Mouse (Mus musculus) liver, embryonic 13.5 days (tissue): ENCODE measurements at regions not wholly inside any gene's neighbourhood (a gene's known extent, or its start where the extent isn't known, plus 50 kb on each side); places are given as distances from the start of the nearest gene placed in this dataset.

Experiments
- ATAC-seq: fragments of 200-750 bp; cut with Nextera tagmentation; 2 replicates; pipeline ENCODE4 v1.8.0; 2017; ENCODE audit warnings: low read depth, mild to moderate bottlenecking, moderate number of reproducible peaks, moderate library complexity
- DNase-seq: peaks from one replicate; pipeline ENCODE4 v3.0.0; 2022
- H3K27ac ChIP-seq: fragments of 300-500 bp; sonication (generic); 2 replicates; pipeline ENCODE4 v1.5.1; 2015; ENCODE audit warnings: moderate library complexity, mild to moderate bottlenecking, inconsistent platforms
- H3K27me3 ChIP-seq: fragments of 300-500 bp; sonication (generic); 2 replicates; pipeline ENCODE4 v1.6.1; 2015; ENCODE audit warnings: mild to moderate bottlenecking, inconsistent platforms
- H3K36me3 ChIP-seq: fragments of 300-500 bp; sonication (generic); 2 replicates; pipeline ENCODE4 v1.6.1; 2015; ENCODE audit warnings: mild to moderate bottlenecking, inconsistent platforms
- H3K4me1 ChIP-seq: fragments of 300-500 bp; sonication (generic); replicated peaks from 2 replicates; pipeline ENCODE4 v1.6.1; 2015; ENCODE audit warnings: inconsistent platforms
- H3K4me2 ChIP-seq: fragments of 300-500 bp; sonication (generic); 2 replicates; pipeline ENCODE4 v1.6.1; 2015; ENCODE audit warnings: inconsistent platforms, mild to moderate bottlenecking, moderate library complexity
- H3K4me3 ChIP-seq: fragments of 300-500 bp; sonication (generic); replicated peaks from 2 replicates; pipeline ENCODE4 v1.5.1; 2015; ENCODE audit warnings: mild to moderate bottlenecking, inconsistent platforms
- H3K9ac ChIP-seq: fragments of 300-500 bp; sonication (generic); 2 replicates; pipeline ENCODE4 v1.6.1; 2015; ENCODE audit warnings: mild to moderate bottlenecking, inconsistent platforms
- H3K9me3 ChIP-seq: fragments of 300-500 bp; sonication (generic); replicated peaks from 2 replicates; pipeline ENCODE4 v1.6.1; 2016; ENCODE audit warnings: inconsistent platforms
- WGBS: fragments of 180-500 bp; shearing (Covaris S2); methylation state at CpG from one replicate; pipeline ENCODE4 v1.1.7; 2015; ENCODE audit not compliant: insufficient replicate concordance; 5-methylcytosine and 5-hydroxymethylcytosine counted together

DNA sequence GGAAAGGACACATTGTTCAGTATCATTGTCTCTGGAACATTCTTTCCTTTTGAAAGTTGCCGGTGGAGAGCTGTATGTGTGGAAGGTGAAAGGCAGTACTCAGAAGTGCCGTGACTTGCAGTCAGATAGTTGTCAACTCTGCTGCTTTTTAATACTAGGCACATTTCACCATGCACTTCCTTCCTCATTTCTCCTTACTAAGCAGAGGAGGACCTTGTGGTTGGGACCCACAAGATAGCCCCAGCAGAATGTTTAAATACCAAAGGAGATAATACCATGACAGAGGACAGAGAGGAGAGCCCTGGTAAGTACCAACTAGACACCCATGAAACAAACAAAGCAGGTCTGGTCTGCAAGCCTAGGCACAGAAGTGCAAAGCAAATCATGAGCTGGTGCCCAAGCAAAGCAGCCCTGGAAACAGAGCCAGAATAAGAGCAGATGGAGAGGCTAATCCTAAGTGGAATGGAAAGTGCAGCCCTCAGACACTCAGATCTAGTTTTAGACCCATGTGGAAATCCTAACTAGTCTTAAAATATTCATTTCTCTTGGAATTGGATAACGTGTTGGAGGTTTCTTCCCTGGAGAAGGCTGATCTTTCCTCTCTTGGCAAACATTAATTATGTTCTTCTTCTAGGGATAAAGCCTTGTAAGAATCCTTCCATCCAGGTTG lies 341.4 kb downstream of the Insc start:
- no peak overlapping the region for H3K4me3 ChIP-seq
- H3K27ac ChIP-seq, result no peak overlapping the region
- no peaks in the 10 kb centered on the region for H3K4me1 ChIP-seq
- no peaks in the 10 kb centered on the region for H3K9me3 ChIP-seq
- DNase-seq (no peak), ATAC-seq (no peak)
- H3K36me3 ChIP-seq, result no peaks in the 10 kb centered on the region
- H3K4me2 ChIP-seq, result no peak overlapping the region
- WGBS, result 14% methylated on average over 3 of the region's 3 CpGs
- H3K27me3 ChIP-seq, result no peaks in the 10 kb centered on the region
- H3K9ac ChIP-seq, result no peak overlapping the region

DNA sequence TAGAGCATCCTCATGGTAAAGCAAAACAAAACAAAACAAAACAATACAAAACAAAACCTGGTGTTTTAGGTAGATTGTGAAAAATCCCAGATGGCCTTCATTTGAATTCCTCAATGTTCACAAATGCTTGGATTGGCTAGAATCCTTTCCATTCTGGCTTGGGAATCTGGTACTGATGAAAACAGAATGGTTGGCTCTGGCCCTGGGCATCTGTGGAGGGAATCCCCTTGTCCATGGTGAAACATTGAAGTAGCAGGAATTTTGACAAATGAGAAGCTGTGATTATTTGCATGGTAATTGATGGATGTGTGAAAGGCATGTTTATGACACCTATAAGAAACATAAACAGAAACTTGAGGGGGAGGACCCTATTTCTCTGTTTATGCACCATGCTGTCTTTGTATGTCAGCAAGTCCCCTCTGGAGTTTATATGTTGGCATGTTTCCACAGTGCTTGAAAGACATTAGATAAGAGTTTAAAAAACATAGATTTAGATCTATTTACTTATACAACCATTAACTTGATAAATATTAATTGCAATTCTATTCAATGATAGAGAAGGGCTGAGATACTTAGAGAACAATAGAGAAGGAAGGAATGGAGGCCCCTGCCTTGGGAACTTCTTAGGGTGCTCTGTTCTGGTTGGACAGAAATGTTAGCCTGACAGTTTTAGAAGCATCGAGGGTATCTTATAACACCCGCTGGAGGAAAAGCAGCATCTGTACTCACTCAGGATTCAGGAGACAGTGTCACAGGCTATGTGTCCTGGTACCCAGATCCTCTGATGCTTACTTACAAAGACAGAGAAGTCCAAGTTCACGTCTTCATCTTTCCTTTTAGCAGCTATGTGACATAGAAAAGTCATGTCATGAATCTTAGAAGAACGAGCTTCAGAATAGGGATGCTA lies 343.3 kb downstream of the Insc start:
- 66% methylated on average over 4 of the region's 4 CpGs for WGBS
- Histone ChIP-seq H3K4me2 (no peak overlapping the region), H3K36me3 (no peaks in the 10 kb centered on the region), H3K4me1 (no peaks in the 10 kb centered on the region), H3K27me3 (no peaks in the 10 kb centered on the region), H3K4me3 (no peak overlapping the region), H3K27ac (no peak overlapping the region), H3K9me3 (no peaks in the 10 kb centered on the region), H3K9ac (no peak overlapping the region)
- no peak for ATAC-seq
- DNase-seq, result no peak

DNA sequence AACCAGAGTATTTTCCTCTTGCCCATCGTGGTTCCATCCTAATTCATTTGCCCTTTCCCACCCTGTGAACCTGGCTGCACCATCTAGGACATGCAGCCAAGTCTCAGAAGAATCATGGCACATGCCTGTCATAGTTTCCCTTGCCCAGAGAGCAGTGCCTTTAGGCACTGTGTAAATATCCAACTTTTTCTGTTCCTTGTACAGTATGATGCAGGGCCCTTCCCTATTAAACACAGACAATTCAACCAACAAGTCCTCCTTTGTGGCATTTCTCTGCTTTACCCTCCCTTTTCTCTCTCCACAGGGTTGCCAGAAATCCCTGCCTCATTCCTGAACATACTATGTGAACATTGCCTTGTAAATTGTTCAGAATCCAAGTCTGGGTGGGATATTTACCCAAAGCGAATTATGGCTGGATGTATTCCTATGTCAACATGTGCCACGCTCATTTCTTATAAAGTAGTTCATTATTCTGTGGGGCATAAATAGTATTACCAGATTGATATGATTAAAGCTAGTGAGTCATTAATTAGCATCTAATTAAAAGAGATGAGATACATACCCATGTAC lies 349.1 kb downstream of the Insc start:
- no peak for DNase-seq
- Histone ChIP-seq H3K4me1 (no peaks in the 10 kb centered on the region), H3K9ac (no peak overlapping the region), H3K27ac (no peak overlapping the region), H3K4me2 (no peak overlapping the region), H3K4me3 (no peak overlapping the region), H3K36me3 (no peaks in the 10 kb centered on the region), H3K9me3 (no peaks in the 10 kb centered on the region), H3K27me3 (no peaks in the 10 kb centered on the region)
- no peak for ATAC-seq
- 50% methylated on average over 3 of the region's 3 CpGs for WGBS

DNA sequence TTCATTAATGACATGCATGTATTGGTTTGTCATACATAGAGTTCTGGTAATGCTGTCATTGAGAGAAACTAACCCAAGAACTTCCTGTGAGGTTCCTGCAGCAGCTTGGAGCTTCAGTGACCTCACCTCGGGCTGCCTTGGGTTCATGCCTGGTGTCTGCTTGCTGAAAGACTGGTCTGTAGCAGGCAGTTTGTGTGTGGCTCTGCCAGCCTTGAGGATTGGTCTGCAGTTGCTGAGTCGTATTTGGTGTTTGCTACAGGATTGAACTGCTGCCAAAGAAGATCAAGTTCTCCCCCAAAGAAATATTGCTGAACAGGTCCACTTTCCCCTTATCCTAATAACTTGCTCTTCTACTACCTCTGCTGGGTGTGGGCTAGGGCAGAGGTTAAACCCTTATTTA lies 362.5 kb downstream of the Insc start:
- Histone ChIP-seq H3K36me3 (no peaks in the 10 kb centered on the region), H3K4me1 (no peaks in the 10 kb centered on the region), H3K4me3 (no peak overlapping the region), H3K4me2 (no peak overlapping the region), H3K27me3 (no peaks in the 10 kb centered on the region), H3K9ac (no peak overlapping the region), H3K9me3 (no peaks in the 10 kb centered on the region), H3K27ac (no peak overlapping the region)
- no peak for ATAC-seq
- DNase-seq, result no peak
- 33% methylated on average over 2 of the region's 2 CpGs for WGBS

DNA sequence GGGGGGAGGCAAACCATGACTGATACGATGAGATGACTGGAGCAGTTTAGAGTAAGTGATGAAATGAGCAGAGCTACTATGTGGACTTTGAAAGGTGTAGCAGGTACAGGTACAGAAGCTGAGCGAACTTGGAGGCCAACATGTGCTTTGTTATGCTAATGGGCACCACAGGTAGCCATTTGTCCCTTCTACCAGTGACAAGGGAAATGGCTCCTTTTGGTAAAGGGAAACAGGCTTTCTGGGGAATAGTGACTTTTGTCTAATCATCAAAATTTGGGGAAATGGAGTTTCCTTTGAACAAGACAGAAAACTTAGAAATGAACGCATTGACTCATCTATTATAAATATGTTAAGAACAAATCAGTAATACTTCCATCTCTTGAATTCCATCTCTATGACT lies 368.8 kb downstream of the Insc start:
- no peaks in the 10 kb centered on the region for H3K4me1 ChIP-seq
- no peak overlapping the region for H3K27ac ChIP-seq
- H3K4me3 ChIP-seq, result no peak overlapping the region
- WGBS, result 46% methylated on average over 3 of the region's 3 CpGs
- DNase-seq, result no peak
- no peaks in the 10 kb centered on the region for H3K36me3 ChIP-seq
- no peak for ATAC-seq
- no peak overlapping the region for H3K4me2 ChIP-seq
- H3K9me3 ChIP-seq, result no peaks in the 10 kb centered on the region
- no peak overlapping the region for H3K9ac ChIP-seq
- H3K27me3 ChIP-seq, result no peaks in the 10 kb centered on the region

DNA sequence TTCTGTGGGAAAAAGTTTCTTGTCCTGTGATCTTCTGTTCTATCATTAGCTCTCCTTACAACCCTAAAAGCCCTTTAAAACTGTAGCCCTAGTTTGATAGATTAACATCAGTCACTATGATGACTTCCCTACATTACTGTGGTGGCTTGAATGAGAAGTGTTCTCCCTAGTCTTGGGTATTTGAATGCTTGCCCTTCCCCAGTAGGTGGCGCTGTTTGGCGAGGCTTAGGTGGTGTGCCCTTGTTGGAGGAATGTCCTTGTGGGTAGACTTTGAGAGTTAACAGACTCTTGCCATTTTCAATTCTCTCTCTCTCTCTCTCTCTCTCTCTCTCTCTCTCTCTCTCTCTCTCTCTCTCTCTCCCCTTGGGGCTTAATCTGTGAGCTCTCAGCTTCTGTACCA lies 379.8 kb downstream of the Insc start:
- Histone ChIP-seq H3K27ac (no peak overlapping the region), H3K9me3 (no peaks in the 10 kb centered on the region), H3K9ac (no peak overlapping the region), H3K4me2 (no peak overlapping the region), H3K4me1 (no peaks in the 10 kb centered on the region), H3K4me3 (no peak overlapping the region), H3K36me3 (no peaks in the 10 kb centered on the region), H3K27me3 (no peaks in the 10 kb centered on the region)
- DNase-seq (no peak), ATAC-seq (no peak)
- 44% methylated on average over 2 of the region's 2 CpGs for WGBS

DNA sequence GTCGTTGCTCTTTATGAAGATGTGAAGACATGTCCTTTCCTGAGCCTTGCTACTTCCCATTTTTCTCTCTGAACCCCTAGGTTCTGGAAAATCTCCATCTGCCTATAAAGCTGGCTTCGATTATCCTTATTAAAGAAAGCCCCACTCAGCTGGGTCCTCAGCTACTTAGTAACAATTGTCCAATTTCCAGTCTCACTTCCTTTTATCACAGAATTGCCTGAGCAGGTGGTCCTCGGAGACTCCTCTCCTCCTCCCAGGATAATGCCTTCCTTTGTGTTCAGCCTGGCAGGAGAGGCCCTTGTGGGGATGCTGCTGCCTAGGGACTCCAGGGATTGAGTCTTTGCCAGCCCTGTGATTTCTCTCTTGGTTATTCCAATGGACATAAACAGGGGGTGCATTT lies 385.5 kb downstream of the Insc start:
- Histone ChIP-seq H3K4me1 (no peaks in the 10 kb centered on the region), H3K27me3 (no peaks in the 10 kb centered on the region), H3K9ac (no peak overlapping the region), H3K36me3 (no peaks in the 10 kb centered on the region), H3K27ac (no peak overlapping the region), H3K9me3 (no peaks in the 10 kb centered on the region), H3K4me2 (no peak overlapping the region), H3K4me3 (no peak overlapping the region)
- DNase-seq (no peak), ATAC-seq (no peak)
- WGBS, result 32% methylated on average over 3 of the region's 3 CpGs

DNA sequence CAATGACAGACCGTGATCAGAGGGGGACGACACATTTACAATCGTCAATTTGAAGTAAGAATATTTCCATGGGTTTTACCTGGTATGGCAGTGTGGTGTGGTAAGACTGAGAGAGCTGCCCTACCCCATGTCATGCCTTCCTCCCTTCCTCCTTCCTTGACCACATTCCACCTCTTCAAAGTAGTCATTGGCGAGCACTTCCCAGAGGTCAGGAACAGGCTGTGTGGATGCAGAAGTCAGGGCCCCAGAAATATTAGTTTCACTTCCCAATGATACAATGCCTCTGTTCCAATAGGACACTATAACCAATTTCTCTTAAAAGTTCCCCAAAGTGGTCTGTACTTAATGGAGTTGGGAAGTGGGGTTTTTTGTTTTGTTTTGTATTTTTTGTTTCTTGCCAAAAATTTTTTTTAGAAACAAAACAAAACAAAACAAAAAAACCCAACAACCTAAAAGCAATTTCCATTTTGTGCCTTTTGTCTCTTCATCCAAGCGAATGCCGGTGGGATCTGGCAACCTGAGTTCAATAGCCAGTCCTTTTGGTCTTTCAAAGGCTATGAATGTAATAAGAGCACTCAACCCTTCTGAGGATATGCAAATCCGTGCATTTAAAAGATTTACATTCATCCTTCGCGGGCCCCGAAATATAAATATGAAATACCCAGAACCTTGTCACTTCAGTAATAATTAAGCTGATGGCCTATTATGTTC lies 387.9 kb downstream of the Insc start:
- DNase-seq (no peak), ATAC-seq (no peak)
- WGBS, result 74% methylated on average over 10 of the region's 10 CpGs
- Histone ChIP-seq H3K9me3 (no peaks in the 10 kb centered on the region), H3K27me3 (no peaks in the 10 kb centered on the region), H3K4me2 (no peak overlapping the region), H3K9ac (no peak overlapping the region), H3K4me1 (no peaks in the 10 kb centered on the region), H3K27ac (no peak overlapping the region), H3K36me3 (no peaks in the 10 kb centered on the region), H3K4me3 (no peak overlapping the region)

DNA sequence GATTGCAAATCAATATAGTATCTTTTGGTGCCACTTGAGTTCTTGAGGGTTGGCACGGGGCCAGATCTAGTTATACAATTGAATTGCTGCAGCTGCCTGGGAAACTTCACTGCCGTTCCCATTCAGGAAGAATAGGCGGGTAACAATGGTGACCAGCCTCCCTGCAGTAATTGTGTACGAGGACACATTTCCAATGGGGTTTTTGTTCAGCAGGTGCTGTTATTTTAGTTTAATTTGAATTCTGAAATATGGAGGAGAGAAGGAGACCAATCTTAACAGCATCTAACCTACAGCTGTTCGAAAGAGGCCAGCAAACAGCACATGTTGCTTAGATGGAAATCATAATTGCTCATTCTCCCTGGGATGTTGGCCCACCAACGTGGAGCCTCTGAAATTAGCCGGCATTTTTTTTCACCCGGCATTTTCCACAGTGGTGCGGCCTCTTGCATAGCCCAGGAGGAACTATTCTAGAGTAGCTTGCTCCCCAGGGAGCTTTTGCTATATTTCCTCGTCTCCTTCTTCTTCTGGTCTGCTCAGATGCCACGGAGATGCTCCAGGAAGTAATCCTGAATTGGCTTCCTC lies 388.6 kb downstream of the Insc start:
- H3K27me3 ChIP-seq, result no peaks in the 10 kb centered on the region
- H3K4me2 ChIP-seq, result no peak overlapping the region
- no peak for DNase-seq
- ATAC-seq, result no peak
- no peaks in the 10 kb centered on the region for H3K9me3 ChIP-seq
- H3K4me3 ChIP-seq, result no peak overlapping the region
- no peaks in the 10 kb centered on the region for H3K36me3 ChIP-seq
- no peaks in the 10 kb centered on the region for H3K4me1 ChIP-seq
- no peak overlapping the region for H3K27ac ChIP-seq
- WGBS, result 51% methylated on average over 11 of the region's 11 CpGs
- no peak overlapping the region for H3K9ac ChIP-seq

DNA sequence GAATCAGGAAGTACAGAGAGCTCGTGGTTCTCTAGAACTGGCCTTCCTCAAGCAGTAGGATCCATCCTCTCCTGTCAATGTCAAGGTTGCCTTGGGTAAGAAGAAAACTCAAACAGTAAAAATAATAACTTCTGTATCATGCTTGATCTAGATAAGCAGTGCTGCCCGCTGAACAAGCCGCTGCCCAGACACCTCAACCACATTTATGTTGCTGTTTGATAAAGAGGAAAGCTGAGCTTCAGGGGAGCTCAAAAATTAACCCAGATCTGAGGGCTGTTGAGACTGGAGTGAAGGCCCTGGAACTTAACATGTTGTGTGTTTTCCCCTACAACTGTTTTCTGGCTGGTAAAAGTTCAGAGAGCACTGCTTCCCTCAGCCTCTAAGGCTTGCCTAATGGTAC lies 389.1 kb downstream of the Insc start:
- Histone ChIP-seq H3K9me3 (no peaks in the 10 kb centered on the region), H3K4me1 (no peaks in the 10 kb centered on the region), H3K9ac (no peak overlapping the region), H3K4me2 (no peak overlapping the region), H3K36me3 (no peaks in the 10 kb centered on the region), H3K27me3 (no peaks in the 10 kb centered on the region), H3K4me3 (no peak overlapping the region), H3K27ac (no peak overlapping the region)
- ATAC-seq, result no peak
- no peak for DNase-seq
- WGBS, result 17% methylated on average over 3 of the region's 3 CpGs

DNA sequence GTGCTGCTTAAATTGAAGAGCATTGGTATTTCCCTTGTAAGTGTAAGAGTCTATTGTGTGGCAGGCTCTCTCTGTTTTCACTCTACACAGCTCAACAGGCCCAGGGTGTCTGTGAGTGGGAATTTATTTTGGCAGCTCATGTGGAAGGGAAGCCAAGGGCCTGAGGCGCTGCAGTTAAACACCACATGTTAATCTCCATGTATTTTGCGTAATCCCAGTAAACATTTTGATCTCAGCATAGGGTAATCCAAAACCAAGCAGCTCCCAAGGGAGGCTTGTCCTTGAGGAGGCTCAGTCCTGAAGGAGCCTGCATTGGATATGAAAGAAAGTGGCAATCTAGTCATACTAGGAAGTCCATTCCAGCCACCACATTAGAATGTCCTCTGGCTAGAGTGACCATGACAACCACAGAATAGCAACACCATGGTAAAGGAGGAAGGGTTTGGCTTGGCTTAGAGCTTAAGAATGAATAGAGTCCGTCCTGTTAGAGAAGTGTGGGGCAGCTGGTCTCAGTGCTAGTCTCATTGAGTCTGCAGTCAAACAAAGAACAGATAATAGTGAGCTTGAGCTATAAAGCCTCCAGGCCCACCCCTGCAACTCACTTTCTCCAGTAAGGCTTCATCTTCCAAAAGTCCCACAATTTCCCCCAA lies 391.6 kb downstream of the Insc start:
- Histone ChIP-seq H3K4me1 (no peaks in the 10 kb centered on the region), H3K9me3 (no peaks in the 10 kb centered on the region), H3K27me3 (no peaks in the 10 kb centered on the region), H3K36me3 (no peaks in the 10 kb centered on the region), H3K4me3 (no peak overlapping the region), H3K27ac (no peak overlapping the region), H3K9ac (no peak overlapping the region), H3K4me2 (no peak overlapping the region)
- ATAC-seq, result no peak
- 69% methylated on average over 3 of the region's 3 CpGs for WGBS
- no peak for DNase-seq
